Mouse (Mus musculus): ENCODE measurements around the gene Vmn2r80.
A peak's percentile ranks its signal among the peaks of the same experiment; 100 is the strongest.
"Not testable (repeated sequence)": the region's sequence is repeated elsewhere in the genome, so short reads cannot be mapped to it uniquely, and the experiment has no call there.

Gene Vmn2r80

DNA sequence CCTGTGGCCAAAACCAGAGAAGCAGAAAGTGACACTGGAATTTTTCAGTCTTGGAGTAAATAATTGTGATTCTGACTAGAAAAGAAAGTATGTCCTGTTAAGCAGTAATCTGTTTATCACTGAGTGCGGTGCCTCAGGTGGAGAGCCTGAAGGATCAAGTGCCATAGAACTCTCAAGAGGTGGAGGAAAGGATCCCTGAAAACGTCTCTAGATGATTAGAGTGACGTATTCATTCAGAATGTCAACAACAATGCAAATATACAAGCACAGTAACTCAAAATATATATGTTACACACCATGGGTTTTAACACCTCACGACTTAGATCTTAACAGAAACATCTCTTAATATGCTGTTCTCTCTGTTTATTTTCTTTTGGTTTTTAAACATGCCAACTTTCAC, at the start of gene Vmn2r80:
Gene Vmn2r80 (plus strand): TSS at position 301 of the 400 bp plus-strand sequence.
- not testable (repeated sequence) for DNase-seq (ENCODE audit: low read depth)

- no peak for DNase-seq (ENCODE audit: low read depth)
These were observed 42.0 kb upstream of the Vmn2r80 start for GRCm38 (mm10) chr10:79106325-79107282.

DNA sequence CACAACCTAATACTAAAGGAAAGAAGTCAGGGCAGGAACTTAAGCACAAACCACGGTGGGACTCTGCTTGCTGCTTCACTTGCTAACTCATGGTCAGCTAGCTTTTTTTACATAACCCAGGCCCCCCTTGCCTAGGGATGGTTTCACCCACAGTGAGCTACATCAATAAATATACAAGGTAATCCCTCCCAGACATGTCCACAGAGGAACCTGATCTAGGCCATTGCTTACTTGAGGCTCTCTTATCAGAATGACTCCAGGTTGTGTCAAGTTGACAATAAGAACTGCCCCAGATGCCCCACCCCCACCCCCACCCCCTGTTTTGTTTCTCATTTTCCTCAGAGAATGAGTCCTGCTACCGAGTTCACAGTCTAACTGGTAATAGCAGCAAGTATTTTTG, 41.0 kb upstream of the Vmn2r80 start:
- DNase-seq (ENCODE audit: low read depth) = no peak

DNA sequence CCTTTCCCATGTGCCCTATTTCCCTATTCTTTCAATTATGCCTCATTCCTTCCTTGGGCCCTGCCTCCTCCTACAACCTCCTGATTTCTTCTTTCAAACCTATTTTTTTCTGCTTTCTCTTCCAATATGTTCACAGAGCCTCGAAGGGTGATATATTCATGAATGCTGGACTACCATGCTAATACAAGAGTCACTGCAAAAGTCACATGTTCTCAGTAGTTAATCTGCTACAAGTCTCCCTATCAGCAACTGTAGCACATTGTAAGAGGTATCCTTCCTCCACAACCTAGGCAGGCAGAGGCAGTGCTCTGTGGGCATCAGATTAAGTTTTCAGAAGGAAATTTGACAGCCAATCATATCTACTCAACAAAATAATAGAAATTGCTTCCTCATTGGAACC, 39.4 kb upstream of the Vmn2r80 start:
- DNase-seq (ENCODE audit: low read depth) = no peak

GRCm38 (mm10) chr10:79110482-79110881, 38.1 kb upstream of the Vmn2r80 start:
- DNase-seq (ENCODE audit: low read depth) = no peak

DNA sequence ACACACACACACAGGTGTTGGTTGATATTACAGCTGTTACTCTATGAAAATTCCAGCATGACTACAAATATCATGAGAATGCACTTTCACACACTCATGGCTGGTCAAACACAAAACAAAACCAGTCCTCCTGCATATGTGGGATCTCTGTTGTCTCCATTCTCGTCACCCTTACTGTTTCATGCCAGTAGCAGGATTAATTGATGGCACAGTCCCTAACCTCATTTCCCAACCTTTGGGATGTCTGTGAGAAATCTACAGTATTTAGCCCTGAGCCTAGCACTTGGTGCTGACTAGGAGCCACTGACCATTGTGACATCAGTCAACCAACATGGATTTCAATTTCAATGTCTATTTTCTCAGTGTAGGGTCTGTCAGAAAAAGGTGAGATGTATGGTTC, 33.5 kb upstream of the Vmn2r80 start:
- no peak for DNase-seq (ENCODE audit: low read depth)

- DNase-seq (ENCODE audit: low read depth) = peak; percentile 65
These were observed 32.3 kb upstream of the Vmn2r80 start for GRCm38 (mm10) chr10:79116125-79116849.

DNA sequence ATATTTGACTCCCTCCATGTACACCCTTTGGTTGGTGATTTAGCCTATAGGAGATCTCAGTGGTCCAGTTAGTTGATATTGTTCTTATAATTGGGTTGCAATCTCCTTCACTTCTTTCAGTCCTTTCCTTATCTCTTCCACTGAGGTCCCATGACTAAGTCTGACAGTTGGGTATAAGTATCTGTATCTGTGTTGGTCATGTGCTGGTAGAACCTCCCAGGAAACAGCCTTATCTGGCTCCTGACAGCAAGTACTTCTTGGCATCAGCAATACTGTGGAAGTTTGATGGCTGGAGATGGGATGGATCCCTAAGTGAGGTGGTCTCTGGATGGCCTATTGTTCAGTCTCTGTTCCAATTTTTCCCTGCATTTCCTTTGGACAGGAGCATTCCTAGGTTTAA, 3.0 kb downstream of the Vmn2r80 start:
- no peak for DNase-seq (ENCODE audit: low read depth)

DNA sequence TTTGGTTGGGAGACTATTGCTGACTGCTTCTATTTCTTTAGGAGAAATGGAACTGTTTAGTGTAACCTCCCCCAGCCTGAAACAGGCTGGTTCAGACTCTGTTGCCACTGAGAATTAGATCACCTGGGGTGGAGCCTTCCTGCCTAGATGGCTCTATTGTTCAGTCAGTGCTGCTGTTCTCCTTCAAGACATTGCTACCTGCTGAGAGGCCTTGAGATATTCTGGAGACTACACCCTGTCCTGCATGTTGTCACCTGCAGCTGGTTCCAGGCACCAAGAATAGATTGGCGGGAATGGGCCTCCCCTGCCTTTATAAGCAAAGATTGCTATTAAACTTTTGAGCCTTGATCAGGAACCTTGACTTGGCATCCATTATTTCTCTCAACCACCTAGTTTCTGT, 51.4 kb downstream of the Vmn2r80 start:
- DNase-seq (ENCODE audit: low read depth) = not testable (repeated sequence)

DNA sequence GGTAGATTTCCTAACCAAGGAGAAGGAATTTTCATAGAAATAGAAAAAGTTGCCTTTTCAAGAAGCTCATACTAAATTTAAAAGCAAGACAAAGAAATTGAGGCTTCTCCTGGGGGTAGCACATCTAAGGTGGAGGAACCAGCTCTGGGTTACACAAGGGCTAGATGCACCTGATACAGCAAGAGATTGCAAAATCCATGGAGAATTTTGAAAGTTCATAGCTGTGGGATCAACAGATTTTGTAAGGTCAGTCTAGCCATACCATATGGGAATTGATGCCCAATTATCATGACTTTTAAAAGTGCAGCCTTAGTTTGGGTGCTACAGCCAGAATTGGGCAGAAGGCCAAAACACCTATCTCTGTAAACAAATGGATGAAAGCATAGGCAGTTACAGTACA, 71.9 kb downstream of the Vmn2r80 start:
- no peak for DNase-seq (ENCODE audit: low read depth)

- no peak for DNase-seq (ENCODE audit: low read depth)
These were observed 73.0 kb downstream of the Vmn2r80 start for GRCm38 (mm10) chr10:79221606-79222005.

GRCm38 (mm10) chr10:79222214-79222613, 73.6 kb downstream of the Vmn2r80 start:
- no peak for DNase-seq (ENCODE audit: low read depth)

Data from induced T-regulatory cell, adult 2 months (primary cell).